Mouse (Mus musculus) neural tube, embryonic 11.5 days (tissue): ENCODE measurements around the gene Nelfcd. TPM values are rescaled to one million over a fixed set of nuclear protein-coding genes. Genes with fewer than 3 reads are reported as not detected.

Experiments used
- ATAC-seq: fragments of 200-750 bp; cut with Nextera tagmentation; 2 replicates; pipeline ENCODE4 v1.8.0; 2017; ENCODE audit warnings: moderate number of reproducible peaks, mild to moderate bottlenecking, moderate TSS enrichment, moderate library complexity; ENCODE audit not compliant: insufficient read depth, low FRiP score, low TSS enrichment
- DNase-seq: peaks from one replicate; pipeline ENCODE4 v3.0.0-alpha.2; 2015; ENCODE audit warnings: low spot score
- H3K27ac ChIP-seq: fragments of 300-500 bp; sonication (generic); 2 replicates; pipeline ENCODE4 v1.5.1; 2014; ENCODE audit warnings: low read depth, mild to moderate bottlenecking, low read length
- H3K27me3 ChIP-seq: fragments of 300-500 bp; sonication (generic); 2 replicates; pipeline ENCODE4 v1.6.1; 2014; ENCODE audit warnings: mild to moderate bottlenecking, low read length, mixed read lengths; ENCODE audit not compliant: control insufficient read depth, insufficient read depth
- H3K36me3 ChIP-seq: fragments of 300-500 bp; sonication (generic); 2 replicates; pipeline ENCODE4 v1.6.1; 2014; ENCODE audit warnings: mild to moderate bottlenecking, low read length, moderate library complexity, mixed read lengths; ENCODE audit not compliant: control insufficient read depth, insufficient read depth
- H3K4me1 ChIP-seq: fragments of 300-500 bp; sonication (generic); 2 replicates; pipeline ENCODE4 v1.6.1; 2014; ENCODE audit warnings: low read length, mixed read lengths; ENCODE audit not compliant: control insufficient read depth, insufficient read depth
- H3K4me2 ChIP-seq: fragments of 300-500 bp; sonication (generic); 2 replicates; pipeline ENCODE4 v1.6.1; 2014; ENCODE audit warnings: low read depth, mild to moderate bottlenecking, moderate library complexity
- H3K4me3 ChIP-seq: fragments of 300-500 bp; sonication (generic); 2 replicates; pipeline ENCODE4 v1.5.1; 2014; ENCODE audit warnings: low read depth, low read length
- H3K9ac ChIP-seq: fragments of 300-500 bp; sonication (generic); 2 replicates; pipeline ENCODE4 v1.6.1; 2014; ENCODE audit warnings: mild to moderate bottlenecking, low read length
- H3K9me3 ChIP-seq: fragments of 300-500 bp; sonication (generic); 2 replicates; pipeline ENCODE4 v1.6.1; 2016; ENCODE audit warnings: low read length; ENCODE audit not compliant: control insufficient read depth
- WGBS: fragments of 180-500 bp; shearing (Covaris S2); extraction: QIAGEN DNeasy Blood & Tissue Kit; methylation state at CpG from one replicate; pipeline ENCODE4 v1.1.7; 2014; 5-methylcytosine and 5-hydroxymethylcytosine counted together
- polyA plus RNA-seq: library from polyadenylated mRNA; unstranded; fragments of >200 nt; fragmentation: Nextera tagmentation; extraction: Ambion mirVana; gene quantifications from 2 replicates; pipeline ENCODE4 v1.2.1, GENCODE M21; 2014

The Nelfcd gene
- polyA plus RNA-seq, 1 experiment from 2014 or later, result 172 TPM

GRCm38 (mm10) chr2:174400396-174400795 is 15.2 kb upstream of the Nelfcd start:
- Histone ChIP-seq H3K36me3 (no peaks in the 10 kb centered on the region), H3K4me1 (no peaks in the 10 kb centered on the region), H3K4me3 (no peak overlapping the region), H3K27ac (no peak overlapping the region), H3K9me3 (no peaks in the 10 kb centered on the region), H3K4me2 (no peak overlapping the region), H3K27me3 (no peaks in the 10 kb centered on the region), H3K9ac (no peak overlapping the region)
- DNase-seq (no peak), ATAC-seq (no peak)
- 83% methylated on average over 4 of the region's 4 CpGs for WGBS

- H3K9ac ChIP-seq, result no peak overlapping the region
- no peak overlapping the region for H3K4me2 ChIP-seq
- no peaks in the 10 kb centered on the region for H3K27me3 ChIP-seq
- 51% methylated on average over 2 of the region's 2 CpGs for WGBS
- no peaks in the 10 kb centered on the region for H3K9me3 ChIP-seq
- no peaks in the 10 kb centered on the region for H3K4me1 ChIP-seq
- no peaks in the 10 kb centered on the region for H3K36me3 ChIP-seq
- H3K4me3 ChIP-seq, result no peak overlapping the region
- ATAC-seq (no peak), DNase-seq (no peak)
- H3K27ac ChIP-seq, result no peak overlapping the region
Observed at GRCm38 (mm10) chr2:174410222-174410621, 5.4 kb upstream of the Nelfcd start.

GRCm38 (mm10) chr2:174413127-174413526 is 2.5 kb upstream of the Nelfcd start:
- H3K27me3 ChIP-seq, result no peaks in the 10 kb centered on the region
- H3K4me3 ChIP-seq, result no peak overlapping the region
- H3K9ac ChIP-seq, result no peak overlapping the region
- DNase-seq (no peak), ATAC-seq (no peak)
- peaks cover 6% of the 10 kb centered on the region for H3K4me1 ChIP-seq
- H3K9me3 ChIP-seq, result no peaks in the 10 kb centered on the region
- no peaks in the 10 kb centered on the region for H3K36me3 ChIP-seq
- WGBS, result 82% methylated on average over 7 of the region's 7 CpGs
- no peak overlapping the region for H3K27ac ChIP-seq
- H3K4me2 ChIP-seq, result no peak overlapping the region

- no peaks in the 10 kb centered on the region for H3K36me3 ChIP-seq
- H3K27ac ChIP-seq, result no peak overlapping the region
- WGBS, result 56% methylated on average over 16 of the region's 18 CpGs
- H3K4me1 ChIP-seq, result peaks cover 6% of the 10 kb centered on the region
- DNase-seq (no peak), ATAC-seq (no peak; the same call in 1 of the 2 replicates)
- H3K4me3 ChIP-seq, result peak overlapping the region; percentile 97
- no peak overlapping the region; the same call in 1 of the 2 replicates for H3K9ac ChIP-seq
- H3K9me3 ChIP-seq, result no peaks in the 10 kb centered on the region
- no peaks in the 10 kb centered on the region for H3K27me3 ChIP-seq
- no peak overlapping the region for H3K4me2 ChIP-seq
Observed at GRCm38 (mm10) chr2:174415001-174415730, 438 bp upstream of the Nelfcd start.

- peaks cover 27% of the 10 kb centered on the region for H3K36me3 ChIP-seq
- WGBS, result 84% methylated on average over 6 of the region's 6 CpGs
Observed at GRCm38 (mm10) chr2:174421107-174421506, 5.5 kb downstream of the Nelfcd start.

GRCm38 (mm10) chr2:174424301-174425085 is 8.9 kb downstream of the Nelfcd start:
- Histone ChIP-seq H3K4me2 (no peak overlapping the region), H3K4me1 (no peaks in the 10 kb centered on the region), H3K27ac (no peak overlapping the region), H3K36me3 (peaks cover 41% of the 10 kb centered on the region), H3K9ac (no peak overlapping the region), H3K27me3 (no peaks in the 10 kb centered on the region), H3K4me3 (no peak overlapping the region), H3K9me3 (no peaks in the 10 kb centered on the region)
- DNase-seq, result no peak
- whole genome bisulfite sequencing, result 92% methylated on average over 11 of the region's 11 CpGs
- ATAC-seq, result no peak

More at GRCm38 (mm10) chr2:174421107-174421506, 5.5 kb downstream of the Nelfcd start:
- no peaks in the 10 kb centered on the region for H3K27me3 ChIP-seq
- no peak overlapping the region for H3K27ac ChIP-seq
- H3K9me3 ChIP-seq, result no peaks in the 10 kb centered on the region
- no peak for DNase-seq
- no peak overlapping the region for H3K4me2 ChIP-seq
- peaks cover 6% of the 10 kb centered on the region for H3K4me1 ChIP-seq
- no peak for ATAC-seq
- H3K4me3 ChIP-seq, result no peak overlapping the region
- H3K9ac ChIP-seq, result no peak overlapping the region

- Histone ChIP-seq H3K36me3 (peaks cover 39% of the 10 kb centered on the region), H3K4me2 (no peak overlapping the region), H3K9ac (no peak overlapping the region), H3K9me3 (no peaks in the 10 kb centered on the region), H3K4me3 (no peak overlapping the region), H3K4me1 (no peaks in the 10 kb centered on the region), H3K27me3 (no peaks in the 10 kb centered on the region), H3K27ac (no peak overlapping the region)
- 95% methylated on average over 12 of the region's 12 CpGs for WGBS
- no peak for ATAC-seq
- DNase-seq, result no peak
Observed at GRCm38 (mm10) chr2:174426856-174427255, 11.3 kb downstream of the Nelfcd start.

GRCm38 (mm10) chr2:174428076-174428835 is 12.7 kb downstream of the Nelfcd start:
- DNase-seq, result no peak
- Histone ChIP-seq H3K9me3 (no peaks in the 10 kb centered on the region), H3K27ac (no peak overlapping the region), H3K27me3 (no peaks in the 10 kb centered on the region), H3K9ac (no peak overlapping the region), H3K4me3 (no peak overlapping the region), H3K36me3 (peaks cover 29% of the 10 kb centered on the region), H3K4me1 (no peaks in the 10 kb centered on the region), H3K4me2 (no peak overlapping the region)
- 83% methylated on average over 18 of the region's 18 CpGs for WGBS
- ATAC-seq, result no peak
